Mouse (Mus musculus): ENCODE data around the gene Sept9.

Sept9 gene

GRCm38 (mm10) chr11:117222899-117223298 is 23.4 kb downstream of the Sept9 start:
- DNase-seq, result no peak

GRCm38 (mm10) chr11:117224804-117225203 is 25.3 kb downstream of the Sept9 start:
- DNase-seq, result no peak

- no peak for DNase-seq
Measured at GRCm38 (mm10) chr11:117225531-117226213, 26.2 kb downstream of the Sept9 start.

- DNase-seq, result no peak
Measured at GRCm38 (mm10) chr11:117226214-117226535, 26.7 kb downstream of the Sept9 start.

GRCm38 (mm10) chr11:117228139-117228538 is 28.7 kb downstream of the Sept9 start:
- no peak for DNase-seq

- DNase-seq, result no peak
Measured at GRCm38 (mm10) chr11:117231551-117231950, 32.1 kb downstream of the Sept9 start.

GRCm38 (mm10) chr11:117232032-117232431 is 32.6 kb downstream of the Sept9 start:
- DNase-seq, result peak; percentile 71

GRCm38 (mm10) chr11:117232886-117233458 is 33.5 kb downstream of the Sept9 start:
- no peak for DNase-seq

GRCm38 (mm10) chr11:117233818-117234217 is 34.4 kb downstream of the Sept9 start:
- no peak for DNase-seq

GRCm38 (mm10) chr11:117235086-117235897 is 35.8 kb downstream of the Sept9 start:
- DNase-seq, result peak; percentile 55

GRCm38 (mm10) chr11:117235898-117236459 is 36.5 kb downstream of the Sept9 start:
- peak; percentile 49 for DNase-seq

GRCm38 (mm10) chr11:117238169-117238568 is 38.7 kb downstream of the Sept9 start:
- peak; percentile 97 for DNase-seq

- no peak for DNase-seq
Measured at GRCm38 (mm10) chr11:117239617-117240016, 40.2 kb downstream of the Sept9 start.

- DNase-seq, result no peak
Measured at GRCm38 (mm10) chr11:117240322-117240721, 40.9 kb downstream of the Sept9 start.

GRCm38 (mm10) chr11:117240861-117241738 is 41.6 kb downstream of the Sept9 start:
- DNase-seq, result no peak

- no peak for DNase-seq
Measured at GRCm38 (mm10) chr11:117242339-117243084, 43.1 kb downstream of the Sept9 start.

- DNase-seq, result no peak
Measured at GRCm38 (mm10) chr11:117243536-117244290, 44.3 kb downstream of the Sept9 start.

GRCm38 (mm10) chr11:117245041-117245725 is 45.7 kb downstream of the Sept9 start:
- DNase-seq, result no peak

- DNase-seq, result no peak
Measured at GRCm38 (mm10) chr11:117245846-117246245, 46.4 kb downstream of the Sept9 start.

GRCm38 (mm10) chr11:117246286-117246685 is 46.8 kb downstream of the Sept9 start:
- DNase-seq, result no peak

Data from lung, postnatal 14 days (tissue).